10 mouse cellular contexts compared by ENCODE assay signal in the genomic region with DNA sequence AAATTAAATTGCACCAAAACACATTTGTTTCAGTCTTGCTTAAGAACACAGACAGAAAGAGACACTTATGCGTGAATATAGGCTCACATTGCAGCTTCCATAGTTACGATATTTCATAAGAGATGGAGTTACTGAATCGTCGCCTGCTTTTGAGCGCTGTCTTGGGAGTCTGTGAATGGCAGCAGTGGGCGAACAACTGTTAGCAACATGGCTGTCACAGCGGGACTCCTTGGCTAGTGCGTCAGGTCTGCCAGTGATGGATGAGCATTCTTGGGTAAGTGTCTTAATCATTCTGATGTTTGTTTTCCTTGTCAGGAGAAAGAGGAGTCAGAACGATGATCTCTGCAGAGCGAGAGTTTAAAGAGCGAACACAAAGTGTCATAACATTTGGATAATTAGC. TPM values are rescaled to one million over a fixed set of nuclear protein-coding genes. Genes with fewer than 3 reads are reported as not detected.
DNase-seq lines count a peak whose midpoint lies in the region; ATAC-seq and TF ChIP-seq lines count a peak whose summit lies in the region.
"Had no signal": no experiment of that assay in that cellular context is flagged by ENCODE, and none has a peak within 500 bp of the region (broad histone marks: within the 10 kb centered on the region; RNA-seq: fewer than 3 reads in every experiment).

No protein-coding gene starts in this region.

- no peak overlapping the region for H3K27ac ChIP-seq in heart, embryonic 16.5 days (ENCODE audit: low read length)
- H3K27ac ChIP-seq in heart, embryonic 10.5 days = no peak overlapping the region
- H3K27ac ChIP-seq in hindbrain, embryonic 13.5 days = no peak overlapping the region
- no peak overlapping the region for H3K27ac ChIP-seq in neural tube, embryonic 11.5 days (ENCODE audit: low read depth, low read length)

- no peaks in the 10 kb centered on the region for H3K27me3 ChIP-seq in heart, embryonic 16.5 days (ENCODE audit: control insufficient read depth, insufficient read depth, low read length)
- H3K27me3 ChIP-seq in heart, embryonic 10.5 days (ENCODE audit: insufficient read depth, poor library complexity, severe bottlenecking) = no peaks in the 10 kb centered on the region
- H3K27me3 ChIP-seq in hindbrain, embryonic 13.5 days = no peaks in the 10 kb centered on the region
- H3K27me3 ChIP-seq in neural tube, embryonic 11.5 days (ENCODE audit: control insufficient read depth, insufficient read depth, low read length) = no peaks in the 10 kb centered on the region

- H3K36me3 ChIP-seq in heart, embryonic 16.5 days (ENCODE audit: control insufficient read depth, insufficient read depth) = no peaks in the 10 kb centered on the region
- H3K36me3 ChIP-seq in heart, embryonic 10.5 days = no peaks in the 10 kb centered on the region
- H3K36me3 ChIP-seq in hindbrain, embryonic 13.5 days = no peaks in the 10 kb centered on the region
- no peaks in the 10 kb centered on the region for H3K36me3 ChIP-seq in neural tube, embryonic 11.5 days (ENCODE audit: control insufficient read depth, insufficient read depth, low read length)

- H3K4me2 ChIP-seq in heart, embryonic 16.5 days (ENCODE audit: low read depth, low read length) = 0 out of 2 replicates have a peak overlapping the region, but pooled peaks have one; percentile 13
- H3K4me2 ChIP-seq in hindbrain, embryonic 13.5 days = peak overlapping the region; percentile 46
- H3K4me2 ChIP-seq in neural tube, embryonic 11.5 days (ENCODE audit: low read depth) = peak overlapping the region; percentile 22; the same call in 1 of the 2 replicates

- no peak overlapping the region for H3K9ac ChIP-seq in heart, embryonic 16.5 days (ENCODE audit: low read length)
- H3K9ac ChIP-seq in hindbrain, embryonic 13.5 days = no peak overlapping the region
- no peak overlapping the region for H3K9ac ChIP-seq in neural tube, embryonic 11.5 days (ENCODE audit: low read length)

- no peaks in the 10 kb centered on the region for H3K4me1 ChIP-seq in heart, embryonic 16.5 days (ENCODE audit: control insufficient read depth, insufficient read depth, low read length)
- H3K4me1 ChIP-seq in heart, embryonic 10.5 days = no peaks in the 10 kb centered on the region
- H3K4me1 ChIP-seq in hindbrain, embryonic 13.5 days (replicated peaks) = peaks cover 5% of the 10 kb centered on the region
- no peaks in the 10 kb centered on the region for H3K4me1 ChIP-seq in neural tube, embryonic 11.5 days (ENCODE audit: control insufficient read depth, insufficient read depth, low read length)

- no peaks in the 10 kb centered on the region for H3K9me3 ChIP-seq in heart, embryonic 16.5 days (replicated peaks; ENCODE audit: control insufficient read depth, low read length)
- H3K9me3 ChIP-seq in heart, embryonic 10.5 days = no peaks in the 10 kb centered on the region
- no peaks in the 10 kb centered on the region for H3K9me3 ChIP-seq in hindbrain, embryonic 13.5 days
- H3K9me3 ChIP-seq in neural tube, embryonic 11.5 days (ENCODE audit: control insufficient read depth, low read length) = no peaks in the 10 kb centered on the region

- no peak for TF ChIP-seq POLR2A in brain, embryonic 14.5 days (IDR thresholded peaks at IDR 0.05; ENCODE audit: borderline replicate concordance, extremely low read depth, insufficient read depth, insufficient read length, poor library complexity, severe bottlenecking)

- no peak for DNase-seq in heart, embryonic 10.5 days (ENCODE audit: low spot score)
- DNase-seq in brain, embryonic 14.5 days (ENCODE audit: low read depth) = peak; percentile 61
- DNase-seq in neural tube, embryonic 11.5 days (ENCODE audit: low spot score) = peak; percentile 45
- DNase-seq in adrenal gland, postnatal 10 days = no peak
- DNase-seq in cerebellum, adult 9-11 months = no peak
- DNase-seq: liver had no signal

- 38% methylated on average over 11 of the region's 11 CpGs for WGBS in heart, embryonic 16.5 days
- 39% methylated on average over 11 of the region's 11 CpGs for WGBS in heart, embryonic 10.5 days
- 21% methylated on average over 11 of the region's 11 CpGs for WGBS in hindbrain, embryonic 13.5 days
- WGBS in neural tube, embryonic 11.5 days = 23% methylated on average over 11 of the region's 11 CpGs

- no peak for TF ChIP-seq CTCF in brain, embryonic 14.5 days (IDR thresholded peaks at IDR 0.05; ENCODE audit: borderline replicate concordance, extremely low read depth, insufficient read depth, insufficient read length)

- no peak for ATAC-seq in heart, embryonic 16.5 days (replicated peaks; ENCODE audit: extremely low read depth, insufficient read depth, low FRiP score)
- peak; percentile 78 for ATAC-seq in hindbrain, embryonic 13.5 days (ENCODE audit: low FRiP score)
- peak; percentile 46; the same call in 1 of the 2 replicates for ATAC-seq in neural tube, embryonic 11.5 days (ENCODE audit: insufficient read depth, low FRiP score, low TSS enrichment)
- no peak for ATAC-seq in erythroid progenitor cell, adult 5-6 weeks (replicated peaks; ENCODE audit: low FRiP score, poor library complexity, severe bottlenecking)

- no peak overlapping the region for H3K4me3 ChIP-seq in heart, embryonic 16.5 days (ENCODE audit: low read length)
- no peak overlapping the region for H3K4me3 ChIP-seq in heart, embryonic 10.5 days
- H3K4me3 ChIP-seq in hindbrain, embryonic 13.5 days = peak overlapping the region; percentile 23
- no peak overlapping the region for H3K4me3 ChIP-seq in neural tube, embryonic 11.5 days (ENCODE audit: low read depth, low read length)

RNA-seq across cellular contexts. Expression of a gene that starts 44.2 kb away (rescaled TPM):
- polyA plus RNA-seq in heart, embryonic 16.5 days (2015; fragmentation: Nextera tagmentation; extraction: Ambion mirVana) = 1.4 and 2.1 TPM in 2 replicates
- 0.50 and 0.64 TPM in 2 replicates for polyA plus RNA-seq in heart, embryonic 10.5 days (2016; fragmentation: Nextera tagmentation; extraction: Ambion mirVana)
- polyA plus RNA-seq in brain, embryonic 14.5 days (2012; rRNA removed) = 7.3 and 7.6 TPM in 2 replicates
- polyA plus RNA-seq in hindbrain, embryonic 13.5 days (2015; fragmentation: Nextera tagmentation; extraction: Ambion mirVana) = 5.3 and 5.6 TPM in 2 replicates
- polyA plus RNA-seq in neural tube, embryonic 11.5 days (2014; fragmentation: Nextera tagmentation; extraction: Ambion mirVana) = 0.52 and 0.81 TPM in 2 replicates
- total RNA-seq in erythroid progenitor cell, adult 5-6 weeks (2015; ENCODE audit: low replicate concordance) = 1.1 TPM in 1 of 2 replicates, not detected in the other
- not detected in 2 replicates for total RNA-seq in erythroid progenitor cell, adult 5-6 weeks (2017; ENCODE audit: low replicate concordance)
- total RNA-seq in adrenal gland, postnatal 10 days (2021) = under 1 TPM; 0.54 to 0.85 TPM
- total RNA-seq: hematopoietic stem cell, adult 5-6 weeks had no signal

Comparison
In these comparisons a context has a peak if more than half of its experiments do, and no peak if none do; other contexts are left out.
1. ATAC-seq: peak in hindbrain, embryonic 13.5 days (single experiment) and neural tube, embryonic 11.5 days (single experiment); none in heart, embryonic 16.5 days (single experiment) and erythroid progenitor cell, adult 5-6 weeks (single experiment).
2. DNase-seq: peak in brain, embryonic 14.5 days (single experiment) and neural tube, embryonic 11.5 days (single experiment); none in heart, embryonic 10.5 days (single experiment), adrenal gland, postnatal 10 days (single experiment) and cerebellum, adult 9-11 months (single experiment).
3. Peak in every context shown above with its lines, with median percentiles within 50 percentile points of each other: H3K4me2 ChIP-seq.